Mouse (Mus musculus): Measurements from ENCODE around the gene Spsb2. TPM values are rescaled to one million over a fixed set of nuclear protein-coding genes. Genes with fewer than 3 reads are reported as not detected.

Spsb2 gene
- 10 to 100 TPM; 16.9 to 25.4 TPM for total RNA-seq (2021)
- long read RNA-seq, experiment 1, transcript Spsb2-202 (3 exons, 1,219 nt), result major isoform, 17 of 38 reads
- long read RNA-seq, experiment 1, transcript Spsb2-203 (1 exons, 1,322 nt), result minor isoform, 5 of 38 reads
- long read RNA-seq, experiment 1, partial matches to known transcripts, result 4 of 38 reads
- long read RNA-seq, experiment 1, other reads (novel, unspliced or antisense), result 8 of 38 reads
- long read RNA-seq, experiment 2, transcript Spsb2-202 (3 exons, 1,219 nt), result major isoform, 6 of 11 reads
- long read RNA-seq, experiment 2, partial matches to known transcripts, result 2 of 11 reads
- long read RNA-seq, experiment 2, other reads (novel, unspliced or antisense), result 1 of 11 reads

GRCm38 (mm10) chr6:124808358-124809012 is at the start of gene Spsb2:
Spsb2 (plus strand) TSS chr6:124808661.
- DNase-seq, result peak; percentile 88 to 91

DNA sequence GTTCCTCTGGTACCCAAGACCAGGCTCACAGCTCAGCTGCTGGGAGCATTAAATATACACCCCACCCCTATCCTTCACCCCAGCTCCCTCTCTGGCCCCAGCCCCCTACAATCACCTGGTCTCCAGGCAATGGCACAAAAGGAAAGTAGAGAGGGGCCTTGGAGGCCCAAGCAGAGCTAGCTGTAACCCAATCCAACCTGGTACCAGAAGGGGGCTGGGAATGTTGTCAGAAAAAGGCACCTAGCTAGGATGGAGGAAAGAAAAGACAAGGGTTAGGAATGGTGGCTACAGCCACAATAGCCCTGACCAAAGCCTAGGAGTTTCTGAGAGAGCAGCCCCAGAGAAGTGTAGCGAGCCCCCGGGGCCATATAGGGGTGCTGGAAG is 49.6 kb upstream of the Spsb2 start:
- no peak for DNase-seq

DNA sequence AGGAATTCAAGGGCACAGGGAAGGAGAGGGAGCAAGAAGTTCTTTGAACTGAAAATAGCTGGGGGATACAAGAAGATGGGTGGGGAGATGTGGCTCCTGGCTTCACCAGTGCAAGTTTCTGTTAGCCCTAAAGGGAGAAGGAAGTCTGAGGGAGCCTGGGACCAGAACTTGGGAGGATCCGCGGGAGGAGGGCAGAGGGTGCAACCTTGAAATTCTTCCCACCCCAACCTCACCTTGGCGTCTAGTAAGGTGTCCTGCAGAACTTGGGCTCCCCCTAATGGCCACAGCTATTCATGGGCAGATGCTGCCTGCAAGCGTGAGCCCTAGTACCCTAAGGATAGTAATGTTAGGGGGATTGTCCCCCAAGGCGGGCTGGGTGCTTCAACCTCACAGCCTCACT is 49.2 kb upstream of the Spsb2 start:
- peak; percentile 87 to 92 for DNase-seq

DNA sequence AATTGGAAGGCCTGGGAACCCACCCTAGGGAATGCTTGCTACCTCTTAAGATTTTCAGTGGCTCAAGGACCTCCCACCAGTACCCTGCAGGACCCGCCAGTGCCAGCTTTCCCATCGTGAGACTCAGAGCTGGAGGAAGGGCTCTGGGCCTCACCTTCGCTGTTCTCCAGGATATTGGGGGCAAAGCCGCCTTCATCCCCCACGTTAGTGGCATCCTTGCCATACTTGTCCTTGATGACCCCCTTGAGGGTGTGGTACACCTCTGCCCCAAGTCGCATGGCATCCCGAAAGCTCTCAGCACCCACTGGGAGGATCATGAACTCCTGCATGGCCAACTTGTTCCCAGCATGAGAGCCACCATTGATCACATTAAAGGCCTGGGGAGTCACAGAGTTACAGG is 42.5 kb upstream of the Spsb2 start:
- no peak for DNase-seq

DNA sequence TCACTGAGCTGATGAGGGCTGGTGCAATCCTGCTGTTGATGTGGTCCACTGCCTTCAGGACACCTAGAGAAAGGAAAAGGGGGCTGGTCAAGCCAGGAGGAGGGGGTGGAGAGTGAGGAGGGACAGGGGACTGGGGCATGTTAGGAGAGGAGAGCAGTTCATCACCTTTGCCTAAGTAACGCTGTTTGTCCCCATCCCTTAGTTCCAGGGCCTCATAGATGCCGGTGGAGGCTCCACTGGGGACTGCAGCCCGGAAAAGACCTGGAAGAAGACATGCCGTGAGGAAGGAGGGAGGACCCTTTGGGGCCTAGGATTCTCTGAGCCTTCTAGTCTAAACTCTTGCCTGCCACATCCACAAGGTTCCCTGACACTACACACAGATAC is 40.9 kb upstream of the Spsb2 start:
- no peak for DNase-seq

DNA sequence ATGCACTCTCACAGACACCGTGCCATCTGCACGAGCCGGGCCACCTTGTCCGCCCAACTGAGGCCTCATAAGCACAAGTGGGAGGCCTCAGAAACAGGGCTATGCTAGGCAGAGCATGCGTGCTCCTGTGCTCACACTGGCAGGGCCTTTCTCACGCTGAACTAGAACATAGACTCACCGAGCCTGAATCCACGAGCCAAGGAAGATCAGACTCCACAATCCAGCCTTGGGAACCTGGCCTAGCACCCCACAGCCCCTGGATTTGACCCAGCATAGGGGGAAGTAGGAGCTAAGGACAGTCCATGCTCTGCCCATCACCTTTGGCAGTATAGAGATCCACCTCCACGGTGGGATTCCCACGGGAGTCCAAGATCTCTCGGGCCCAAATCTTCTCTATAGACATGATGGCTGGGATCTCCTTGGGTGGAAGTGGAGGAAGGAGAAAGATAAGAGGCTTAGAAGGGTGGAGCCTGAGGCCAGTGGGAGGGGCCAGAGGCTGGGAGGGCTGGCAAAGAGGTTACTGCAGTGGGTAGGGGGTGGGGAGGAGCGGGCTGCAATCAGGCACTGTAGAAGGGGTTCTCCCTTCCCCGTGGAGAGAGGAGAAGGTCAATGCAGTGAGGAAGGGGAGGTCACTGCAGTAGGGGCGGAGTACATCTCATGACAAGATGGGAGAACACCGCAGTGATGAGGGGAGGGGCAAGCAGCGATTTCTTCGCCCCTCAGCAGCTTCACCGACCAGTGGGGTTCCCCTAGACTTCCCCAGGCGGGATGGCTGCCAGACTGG is 40.3 kb upstream of the Spsb2 start:
- peak in 1 of 2 experiments; percentile 52 for DNase-seq

GRCm38 (mm10) chr6:124768704-124769044 is 39.8 kb upstream of the Spsb2 start:
- no peak for DNase-seq

- peak; percentile 66 to 83 for DNase-seq
Observed at GRCm38 (mm10) chr6:124769101-124769765, 39.2 kb upstream of the Spsb2 start, which contains the start of gene Eno2. Eno2 (minus strand) TSS chr6:124769673.

GRCm38 (mm10) chr6:124770013-124770412 is 38.4 kb upstream of the Spsb2 start:
- no peak for DNase-seq

DNA sequence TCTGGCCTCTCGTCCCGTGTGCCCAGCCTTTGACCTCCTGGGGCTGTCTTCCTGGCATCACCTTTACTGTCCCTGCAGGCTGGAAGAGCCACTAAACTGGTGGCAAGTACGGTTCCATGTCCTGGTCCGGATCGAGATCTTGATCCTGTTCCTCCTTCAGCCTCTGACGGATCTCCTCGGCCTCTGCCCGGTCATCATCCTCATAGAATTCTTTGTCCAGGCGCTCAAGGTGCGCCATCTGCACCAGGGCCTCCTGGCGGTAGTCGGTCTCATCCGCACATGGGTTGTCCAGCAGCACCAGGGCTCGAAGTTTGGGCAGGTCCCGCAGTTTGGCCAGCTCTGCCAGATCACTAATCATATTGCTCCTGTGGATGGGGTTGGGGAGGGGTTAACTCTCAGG is 38.0 kb upstream of the Spsb2 start:
- no peak for DNase-seq

GRCm38 (mm10) chr6:124779222-124779983 is 29.1 kb upstream of the Spsb2 start, which contains the start of gene Lrrc23:
Lrrc23 (minus strand) TSS chr6:124779727.
- DNase-seq, result peak; percentile 44 to 62

GRCm38 (mm10) chr6:124779984-124780416 is 28.5 kb upstream of the Spsb2 start:
- DNase-seq, result no peak

GRCm38 (mm10) chr6:124780917-124781316 is 27.5 kb upstream of the Spsb2 start:
- DNase-seq, result no peak

GRCm38 (mm10) chr6:124782436-124782835 is 26.0 kb upstream of the Spsb2 start:
- DNase-seq, result peak in 1 of 2 experiments; percentile 38

- DNase-seq, result no peak
Observed at GRCm38 (mm10) chr6:124786756-124787420, 21.6 kb upstream of the Spsb2 start.

GRCm38 (mm10) chr6:124787722-124788121 is 20.7 kb upstream of the Spsb2 start:
- DNase-seq, result no peak

- no peak for DNase-seq
Observed at GRCm38 (mm10) chr6:124789519-124789918, 18.9 kb upstream of the Spsb2 start.

DNA sequence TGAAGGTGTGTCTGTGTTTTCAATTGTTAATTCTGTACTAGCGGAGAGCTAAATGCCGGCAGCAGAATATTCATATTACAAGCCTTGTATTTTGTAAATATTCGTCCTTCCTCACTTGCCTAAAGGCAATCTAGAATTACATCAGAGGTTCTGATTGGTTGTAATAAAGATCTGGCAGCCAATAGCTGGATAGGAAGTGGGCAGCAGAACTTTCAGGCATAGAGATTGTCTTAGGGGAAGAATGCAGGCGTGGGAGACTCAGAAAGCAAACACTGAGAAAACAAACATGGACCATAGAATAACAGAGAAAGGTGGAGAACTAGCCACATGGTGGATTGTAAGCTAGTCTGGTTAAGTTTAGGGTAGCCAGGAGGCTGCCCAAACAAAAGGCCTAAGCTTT is 18.3 kb upstream of the Spsb2 start:
- DNase-seq, result no peak

GRCm38 (mm10) chr6:124791911-124792310 is 16.6 kb upstream of the Spsb2 start:
- no peak for DNase-seq

DNA sequence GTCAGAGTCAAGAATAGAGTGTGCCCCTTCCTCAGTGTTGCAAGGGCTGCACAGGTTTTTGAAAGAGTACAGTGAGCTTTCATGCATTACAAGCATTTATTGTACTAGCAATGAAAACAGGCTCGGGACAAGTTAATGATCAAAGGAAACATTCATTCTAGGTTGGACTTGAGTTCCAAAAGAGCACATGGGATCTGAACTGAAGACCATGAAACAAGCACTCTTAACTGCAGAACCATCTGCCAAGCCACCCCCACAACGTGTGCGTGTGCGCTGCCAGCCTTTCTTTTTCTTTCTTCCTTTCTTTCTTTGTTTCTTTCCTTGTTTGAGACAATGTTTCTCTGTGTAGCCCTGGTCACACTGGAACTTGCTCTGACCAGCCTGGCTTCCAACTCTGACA is 12.7 kb upstream of the Spsb2 start:
- no peak for DNase-seq

- DNase-seq, result no peak
Observed at GRCm38 (mm10) chr6:124796200-124796599, 12.3 kb upstream of the Spsb2 start.

All from adrenal gland, postnatal 36 days (tissue).